Mouse (Mus musculus): ENCODE results near the gene Ddx17.

DNA sequence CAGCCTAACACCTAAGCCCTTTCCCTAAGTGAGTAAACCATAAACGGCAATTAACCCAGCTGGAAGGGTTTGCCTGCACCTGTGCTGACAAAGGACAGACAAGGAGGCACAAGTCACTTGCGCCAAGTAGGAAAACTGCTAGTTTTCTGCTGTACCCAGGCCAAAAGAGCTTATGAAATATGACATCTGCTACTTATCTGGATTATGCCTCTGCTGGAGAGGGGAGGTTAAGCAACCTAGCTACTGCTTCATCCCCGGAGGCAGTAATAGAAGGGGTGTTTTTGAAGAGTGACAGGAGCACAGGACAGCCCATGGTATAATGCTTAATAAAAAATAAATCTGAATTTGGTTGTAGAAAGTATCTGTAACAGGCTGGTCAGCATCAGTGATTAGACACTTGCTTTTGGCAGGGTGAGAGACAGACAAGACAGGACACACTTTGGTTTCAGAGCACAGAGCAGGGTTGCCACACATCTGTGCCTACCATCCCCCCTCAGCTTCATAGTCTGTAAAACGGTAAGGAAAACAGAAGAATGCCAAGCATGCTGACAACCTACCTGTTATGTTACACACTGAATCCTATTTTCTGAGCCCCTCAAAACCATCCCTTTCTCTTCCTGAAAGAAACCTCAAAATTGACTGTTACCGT is 18.4 kb downstream of the Ddx17 start:
- no peak for TF ChIP-seq CTCF (IDR thresholded peaks at IDR 0.05; ENCODE audit: borderline replicate concordance, insufficient read depth, low read length)
- TF ChIP-seq POLR2A (IDR thresholded peaks at IDR 0.05; ENCODE audit: low read depth, low read length) = no peak; the same call in 1 of the 2 replicates
